Mouse (Mus musculus) myocyte (in vitro differentiated cells): ENCODE data around the gene Hist1h2ae. TPM values are rescaled to one million over a fixed set of nuclear protein-coding genes. Genes with fewer than 3 reads are reported as not detected.
A peak's percentile ranks its signal among the peaks of the same experiment; 100 is the strongest.
"Not testable (repeated sequence)": the region's sequence is repeated elsewhere in the genome, so short reads cannot be mapped to it uniquely, and the experiment has no call there.

Experiments used
- H3K27me3 ChIP-seq: one replicate; pipeline ENCODE4 v1.6.1; 2011; ENCODE audit not compliant: control insufficient read depth, insufficient read depth, insufficient read length
- H3K36me3 ChIP-seq: one replicate; pipeline ENCODE4 v1.6.1; 2011; ENCODE audit not compliant: control insufficient read depth, insufficient read depth
- H3K4me2 ChIP-seq: one replicate; pipeline ENCODE4 v1.6.1; 2011; ENCODE audit warnings: low read depth, control low read depth
- H3K4me3 ChIP-seq: one replicate; pipeline ENCODE4 v1.5.1; 2011; ENCODE audit warnings: mild to moderate bottlenecking, control low read depth, moderate library complexity
- H3K79me2 ChIP-seq: one replicate; pipeline ENCODE4 v1.6.1; 2011; ENCODE audit not compliant: control insufficient read depth, insufficient read depth
- H3ac ChIP-seq: one replicate; pipeline ENCODE4 v1.6.1; 2011; ENCODE audit not compliant: control insufficient read depth, insufficient read length
- CEBPB ChIP-seq: IDR thresholded peaks from 2 replicates; pipeline ENCODE4 v1.6.1; 2011; ENCODE audit warnings: mild to moderate bottlenecking, moderate library complexity; ENCODE audit not compliant: poor library complexity, insufficient read depth, severe bottlenecking
- E2F4 ChIP-seq: IDR thresholded peaks from one replicate; pipeline ENCODE4 v1.6.1; 2011; ENCODE audit warnings: mild to moderate bottlenecking, control low read depth, moderate library complexity; ENCODE audit not compliant: insufficient read depth
- MAX ChIP-seq: IDR thresholded peaks from one replicate; pipeline ENCODE4 v1.6.1; 2011; ENCODE audit warnings: low read depth, mild to moderate bottlenecking, control low read depth
- MYOD1 ChIP-seq, 3 experiments: IDR thresholded peaks; one replicate each; pipeline ENCODE4 v1.6.1; 2011; ENCODE audit warnings: control low read depth in 2 of 3, low read depth in 2 of 3, mild to moderate bottlenecking in 2 of 3, moderate library complexity in 1 of 3; ENCODE audit not compliant: insufficient read length in 2 of 3, control insufficient read depth in 1 of 3
- MYOG ChIP-seq, 3 experiments: IDR thresholded peaks; one replicate each; pipeline ENCODE4 v1.6.1; 2011; ENCODE audit warnings: control low read depth in 2 of 3, low read depth in 2 of 3, mild to moderate bottlenecking in 2 of 3; ENCODE audit not compliant: insufficient read length in 2 of 3, control insufficient read depth in 1 of 3, insufficient read depth in 1 of 3
- POLR2A ChIP-seq: IDR thresholded peaks from one replicate; pipeline ENCODE4 v1.6.1; 2011; ENCODE audit warnings: low read depth, mild to moderate bottlenecking, control low read depth, moderate library complexity; ENCODE audit not compliant: insufficient read length
- POLR2AphosphoS2 ChIP-seq: IDR thresholded peaks from one replicate; pipeline ENCODE4 v1.6.1; 2011; ENCODE audit warnings: low read depth, control low read depth; ENCODE audit not compliant: insufficient read length
- REST ChIP-seq: IDR thresholded peaks from one replicate; pipeline ENCODE4 v1.6.1; 2011; ENCODE audit warnings: mild to moderate bottlenecking, control low read depth, moderate library complexity; ENCODE audit not compliant: insufficient read depth, insufficient read length
- SRF ChIP-seq: IDR thresholded peaks from one replicate; pipeline ENCODE4 v1.6.1; 2011; ENCODE audit warnings: low read depth; ENCODE audit not compliant: control insufficient read depth, insufficient read length
- TCF12 ChIP-seq: IDR thresholded peaks from one replicate; pipeline ENCODE4 v1.6.1; 2011; ENCODE audit warnings: mild to moderate bottlenecking, control low read depth; ENCODE audit not compliant: poor library complexity, insufficient read depth, severe bottlenecking
- USF1 ChIP-seq: IDR thresholded peaks from one replicate; pipeline ENCODE4 v1.6.1; 2011; ENCODE audit warnings: low read depth, mild to moderate bottlenecking, control low read depth, moderate library complexity
- polyA plus RNA-seq: library from polyadenylated mRNA; unstranded; fragments of >200 nt; fragmentation: generic; extraction: Trizol; gene quantifications from one replicate; pipeline ENCODE4 v1.2.1, GENCODE M21; 2012; ENCODE audit warnings: missing spikeins

Hist1h2ae gene
- polyA plus RNA-seq, 1 experiment = 4.5 TPM

GRCm38 (mm10) chr13:23573898-23574524, 3.0 kb upstream of the Hist1h2ae start, which contains the start of the genes Hist1h2bf and Hist1h2ad:
Gene Hist1h2bf, minus strand, starts transcription at chr13:23574196.
Gene Hist1h2ad, plus strand, starts transcription at chr13:23574381.
- H3ac ChIP-seq, H3K27me3 ChIP-seq, H3K79me2 ChIP-seq, H3K36me3 ChIP-seq: not testable (repeated sequence)
- Histone ChIP-seq H3K4me2 (peak within 1 kb of the TSS; percentile 77), H3K4me3 (peak within 1 kb of the TSS; percentile 27)
- peak; percentile 65 for TF ChIP-seq POLR2A
- peak; percentile 83 for TF ChIP-seq E2F4
- peak; percentile 84 for TF ChIP-seq POLR2AphosphoS2

GRCm38 (mm10) chr13:23573034-23573897, 2.2 kb upstream of the Hist1h2ae start:
- Histone ChIP-seq H3K4me3 (peak overlapping the region; percentile 27), H3K4me2 (peak overlapping the region; percentile 64)
- not testable (repeated sequence) for H3K36me3 ChIP-seq, H3ac ChIP-seq, H3K27me3 ChIP-seq, H3K79me2 ChIP-seq

- peak overlapping the region; percentile 27 for H3K4me3 ChIP-seq
- peak overlapping the region; percentile 64 for H3K4me2 ChIP-seq
- no peaks in the 10 kb centered on the region for H3K36me3 ChIP-seq
- no peaks in the 10 kb centered on the region for H3K79me2 ChIP-seq
- no peak overlapping the region for H3ac ChIP-seq
- H3K27me3 ChIP-seq = no peaks in the 10 kb centered on the region
- TF ChIP-seq CEBPB = no peak
- TF ChIP-seq SRF = no peak
- no peak for TF ChIP-seq REST
- TF ChIP-seq E2F4 = no peak
- TF ChIP-seq MAX = no peak
- TF ChIP-seq POLR2AphosphoS2 = no peak
- TF ChIP-seq POLR2A = no peak
- TF ChIP-seq MYOG (IDR thresholded peaks at IDR 0.05; ENCODE audit: control insufficient read depth in 1 of 3, insufficient read depth in 1 of 3, insufficient read length in 2 of 3, low read depth in 2 of 3) = no peak
- no peak for TF ChIP-seq MYOD1 (IDR thresholded peaks at IDR 0.05; ENCODE audit: control insufficient read depth in 1 of 3, insufficient read length in 2 of 3, low read depth in 2 of 3)
- TF ChIP-seq USF1 = no peak
- no peak for TF ChIP-seq TCF12
Observed at GRCm38 (mm10) chr13:23572218-23573033, 1.4 kb upstream of the Hist1h2ae start.

- H3K4me2 ChIP-seq = peak overlapping the region; percentile 64
- not testable (repeated sequence) for H3K36me3 ChIP-seq, H3ac ChIP-seq, H3K79me2 ChIP-seq, H3K27me3 ChIP-seq
- TF ChIP-seq POLR2A (peak; percentile 78), POLR2AphosphoS2 (peak; percentile 82)
- peak overlapping the region; percentile 27 for H3K4me3 ChIP-seq
Observed at GRCm38 (mm10) chr13:23571504-23572217, 641 bp upstream of the Hist1h2ae start.

GRCm38 (mm10) chr13:23570261-23571021, 579 bp downstream of the Hist1h2ae start:
- not testable (repeated sequence) for H3K79me2 ChIP-seq, H3ac ChIP-seq, H3K36me3 ChIP-seq, H3K27me3 ChIP-seq
- Histone ChIP-seq H3K4me3 (peak overlapping the region; percentile 27), H3K4me2 (peak overlapping the region; percentile 61)
- peak; percentile 31 for TF ChIP-seq POLR2AphosphoS2
- peak; percentile 30 for TF ChIP-seq POLR2A
